Mouse (Mus musculus) frontal cortex, adult 2 months (tissue): ENCODE data around the gene Tmem223. TPM values are rescaled to one million over a fixed set of nuclear protein-coding genes. Genes with fewer than 3 reads are reported as not detected.
A peak's percentile ranks its signal among the peaks of the same experiment; 100 is the strongest.
"Not testable (repeated sequence)": the region's sequence is repeated elsewhere in the genome, so short reads cannot be mapped to it uniquely, and the experiment has no call there.

ENCODE experiments used
- DNase-seq, 2 experiments: peaks; one replicate each; pipeline ENCODE4 v3.0.0; 2022; ENCODE audit warnings: low spot score in 1 of 2; ENCODE audit errors: extremely low spot score in 1 of 2
- polyA plus RNA-seq: library from polyadenylated mRNA; depleted of rRNA; stranded (reverse); fragments of >200 nt; gene quantifications from 2 replicates; pipeline ENCODE4 v1.2.3, GENCODE M21; 2012; rRNA removed

The Tmem223 gene
- polyA plus RNA-seq: 124 and 140 TPM in 2 replicates

DNA sequence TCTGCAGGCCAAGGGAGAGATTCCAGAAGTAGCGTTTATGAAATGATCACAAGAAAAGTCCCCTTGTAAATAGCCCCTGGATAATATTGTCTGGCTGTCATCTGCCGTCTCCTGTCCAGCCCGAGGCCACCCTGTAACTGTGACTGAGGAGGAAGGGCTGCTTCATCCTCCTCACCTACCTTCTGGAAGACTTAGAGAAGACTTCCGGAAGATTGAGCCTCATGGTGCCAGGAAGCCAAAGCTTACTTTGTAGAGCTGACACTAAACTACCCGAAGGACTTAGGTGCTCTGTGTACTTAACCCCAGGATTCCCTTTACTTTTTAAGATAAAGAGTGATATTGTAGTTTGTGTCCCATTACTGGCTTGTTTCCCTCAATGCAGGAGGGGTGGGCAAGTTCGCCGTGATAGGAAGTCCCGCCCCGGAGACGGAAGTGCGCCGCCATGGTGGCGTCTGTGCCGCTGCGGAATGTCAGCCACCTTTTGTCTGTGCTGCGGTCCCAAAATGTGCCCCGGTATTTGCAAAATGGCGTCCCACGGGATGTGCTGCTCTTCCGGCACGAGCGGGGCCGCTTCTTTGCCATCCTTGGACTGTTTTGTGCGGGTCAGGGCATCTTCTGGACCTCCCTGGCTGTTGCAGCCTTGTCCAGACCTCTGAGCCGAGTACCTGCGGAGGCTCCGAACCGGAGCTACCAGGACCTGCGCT lies at the start of gene Tmem223:
Gene Tmem223, plus strand, starts transcription at position 430 of the 704 bp plus-strand sequence.
- DNase-seq: peak; percentile 44 to 86

DNA sequence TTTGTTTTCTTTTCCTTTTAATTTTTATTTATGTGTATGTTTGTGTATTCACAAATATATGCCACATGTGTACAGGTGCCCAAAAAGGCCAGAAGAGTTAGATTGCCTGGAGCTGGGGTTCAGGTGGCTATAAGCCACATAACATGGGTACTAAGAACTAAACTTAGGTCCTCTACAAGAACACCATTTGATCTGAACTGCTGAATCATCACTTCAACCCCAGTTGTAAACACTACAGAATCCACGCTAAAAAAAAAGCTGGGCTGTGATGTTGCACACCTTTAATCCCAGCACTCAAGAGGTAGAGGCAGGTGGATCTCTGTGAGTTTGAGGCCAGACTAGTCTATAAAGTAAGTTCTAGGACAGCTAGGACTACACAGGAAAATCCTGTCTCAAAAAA lies 49.4 kb upstream of the Tmem223 start:
- no peak for DNase-seq

DNA sequence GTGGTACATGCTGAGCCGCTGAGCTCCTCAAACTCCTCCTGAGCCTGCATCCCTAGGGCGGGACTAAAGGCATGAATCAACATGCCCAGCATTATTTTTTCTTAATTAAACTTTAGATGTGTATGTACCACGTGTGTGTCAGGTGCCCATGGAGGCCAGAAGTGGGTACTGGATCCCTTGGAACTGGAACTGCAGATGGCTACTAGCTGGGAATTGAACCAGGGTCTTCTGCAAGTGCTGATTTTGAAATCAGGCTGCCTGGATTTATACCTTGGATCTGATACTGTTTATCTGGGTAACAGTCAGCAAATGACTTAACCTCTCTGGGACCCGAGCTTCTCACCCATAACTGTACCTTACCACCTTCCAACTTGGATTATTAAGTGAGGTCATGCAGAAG lies 48.8 kb upstream of the Tmem223 start:
- no peak for DNase-seq

DNA sequence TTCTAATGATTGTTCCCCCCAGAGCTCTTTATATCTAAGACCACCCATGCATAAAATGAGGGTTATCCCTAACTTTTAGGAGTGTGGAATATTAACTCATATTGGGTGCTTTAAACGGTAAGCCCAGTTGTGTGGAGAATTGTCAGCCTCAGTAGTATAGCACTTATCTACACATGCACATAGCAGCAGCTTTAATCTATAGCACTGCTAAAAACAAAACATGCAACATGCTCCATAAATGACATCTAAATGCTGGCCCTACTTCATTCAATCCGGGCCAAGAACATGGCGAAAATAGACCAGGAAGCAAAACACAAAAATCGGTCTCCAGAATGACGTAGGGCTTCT lies 48.3 kb upstream of the Tmem223 start:
- DNase-seq: no peak

DNA sequence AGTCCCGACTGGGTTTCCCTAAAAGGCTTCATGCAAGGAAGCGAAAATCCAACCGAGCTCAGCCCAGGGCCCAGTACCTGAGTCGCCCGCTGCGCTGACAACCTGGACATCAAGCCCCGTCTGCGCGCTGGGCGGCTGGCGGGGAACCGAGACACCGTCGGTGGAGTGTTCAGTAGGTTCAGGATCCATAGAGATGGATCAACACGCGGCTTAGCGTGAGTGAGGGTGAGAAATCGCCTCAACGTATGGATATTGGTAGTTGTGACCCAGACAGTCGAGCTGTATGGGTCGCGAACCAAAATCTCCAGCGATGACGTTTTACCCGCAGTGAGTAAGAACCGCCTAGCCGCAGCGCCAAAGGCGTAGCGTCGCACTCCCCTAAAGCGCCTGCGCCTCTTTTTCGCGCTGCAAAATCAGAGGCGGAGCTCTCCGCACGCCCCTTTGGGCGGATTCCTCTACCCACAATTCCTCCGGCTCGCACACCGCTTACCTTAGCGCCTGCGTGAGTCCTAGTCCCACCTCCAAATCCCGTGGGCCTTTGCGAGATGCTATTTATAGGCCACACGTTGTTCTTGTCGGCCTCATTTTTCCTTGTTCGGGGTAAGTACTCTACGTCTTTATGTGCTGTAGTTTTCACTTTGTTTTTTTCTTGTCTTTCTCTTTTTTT lies 47.8 kb upstream of the Tmem223 start, which contains the start of gene Slc3a2:
Gene Slc3a2, minus strand, starts transcription at position 463 of the 667 bp plus-strand sequence.
- DNase-seq: peak; percentile 97 to 99

DNA sequence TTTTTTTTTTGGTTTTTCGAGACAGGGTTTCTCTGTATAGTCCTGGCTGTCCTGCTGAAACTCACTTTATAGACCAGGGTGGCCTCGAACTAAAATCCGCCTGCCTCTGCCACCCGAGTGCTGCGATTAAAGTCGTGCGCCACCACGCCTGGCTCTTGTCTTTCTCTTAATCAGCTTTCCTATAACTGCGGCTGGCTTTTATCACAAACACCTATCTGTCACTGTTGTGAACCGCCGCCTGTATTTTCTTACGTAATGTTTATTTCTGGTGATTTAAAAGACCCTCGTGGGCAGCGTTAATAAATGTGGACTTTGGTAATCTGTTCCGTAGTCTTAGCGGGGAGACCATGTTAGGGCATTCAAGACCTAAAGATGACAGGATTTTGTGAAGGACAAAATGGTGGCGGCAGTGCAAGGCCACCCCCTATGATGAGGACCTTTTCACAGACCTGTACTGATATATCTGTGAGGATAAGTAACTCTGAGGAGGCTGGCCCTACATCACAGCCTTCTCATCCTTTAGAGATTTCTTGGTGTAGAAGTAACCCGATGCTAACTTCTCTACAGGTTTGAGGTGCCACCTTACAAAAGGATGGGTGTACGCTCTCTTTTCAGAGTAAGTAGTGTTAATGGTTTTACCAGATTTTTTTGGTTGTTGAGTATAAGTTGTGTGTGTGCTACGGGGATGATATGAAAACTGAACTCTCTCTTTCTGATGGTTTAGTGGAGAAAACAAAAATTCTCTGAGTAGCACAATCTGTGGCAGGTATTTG lies 47.0 kb upstream of the Tmem223 start:
- peak in 1 of 2 experiments; percentile 26 for DNase-seq

DNA sequence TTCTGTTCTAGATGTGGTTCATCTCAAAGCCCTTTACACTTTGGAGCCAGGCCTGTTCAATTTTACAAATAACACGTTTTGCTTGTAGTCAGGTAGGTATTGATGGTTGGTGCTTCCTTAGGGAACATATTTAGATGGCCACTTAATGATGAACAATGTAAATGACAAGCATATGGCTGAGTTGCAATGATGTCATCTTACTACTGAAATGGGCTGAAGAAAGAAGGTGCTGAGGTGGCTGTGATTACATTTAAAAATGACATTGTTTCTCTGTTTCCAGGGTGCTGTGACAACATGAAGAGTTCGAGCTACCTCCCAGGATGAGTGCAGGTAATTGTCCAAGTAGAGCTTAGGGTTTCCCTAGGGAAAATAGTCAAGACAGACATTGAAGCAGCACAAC lies 46.4 kb upstream of the Tmem223 start:
- no peak for DNase-seq

DNA sequence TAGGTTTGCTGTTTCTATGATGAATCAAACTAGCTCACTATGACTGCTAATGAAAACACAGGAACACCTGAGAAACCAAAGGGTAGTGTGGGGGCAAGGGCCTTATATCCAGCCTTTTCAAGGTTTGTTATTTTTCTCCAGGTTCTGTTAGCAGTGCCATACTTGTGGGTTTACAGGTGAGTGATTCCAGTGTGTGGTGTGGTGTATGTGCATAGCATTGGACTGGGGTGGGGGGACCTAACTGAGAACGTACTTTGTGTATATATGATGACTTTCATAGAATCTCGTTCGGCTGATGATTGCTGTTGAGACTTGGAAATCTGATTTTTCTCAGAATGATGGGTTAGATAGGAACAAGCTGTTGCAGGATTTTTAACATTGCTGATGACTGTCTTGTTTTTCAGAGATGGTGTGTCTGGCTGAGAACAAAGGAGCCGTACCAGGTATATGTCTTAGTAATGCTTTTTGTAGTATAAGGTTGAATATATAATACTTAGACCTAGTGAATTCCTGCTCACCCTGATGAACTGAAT lies 45.6 kb upstream of the Tmem223 start:
- DNase-seq: no peak

DNA sequence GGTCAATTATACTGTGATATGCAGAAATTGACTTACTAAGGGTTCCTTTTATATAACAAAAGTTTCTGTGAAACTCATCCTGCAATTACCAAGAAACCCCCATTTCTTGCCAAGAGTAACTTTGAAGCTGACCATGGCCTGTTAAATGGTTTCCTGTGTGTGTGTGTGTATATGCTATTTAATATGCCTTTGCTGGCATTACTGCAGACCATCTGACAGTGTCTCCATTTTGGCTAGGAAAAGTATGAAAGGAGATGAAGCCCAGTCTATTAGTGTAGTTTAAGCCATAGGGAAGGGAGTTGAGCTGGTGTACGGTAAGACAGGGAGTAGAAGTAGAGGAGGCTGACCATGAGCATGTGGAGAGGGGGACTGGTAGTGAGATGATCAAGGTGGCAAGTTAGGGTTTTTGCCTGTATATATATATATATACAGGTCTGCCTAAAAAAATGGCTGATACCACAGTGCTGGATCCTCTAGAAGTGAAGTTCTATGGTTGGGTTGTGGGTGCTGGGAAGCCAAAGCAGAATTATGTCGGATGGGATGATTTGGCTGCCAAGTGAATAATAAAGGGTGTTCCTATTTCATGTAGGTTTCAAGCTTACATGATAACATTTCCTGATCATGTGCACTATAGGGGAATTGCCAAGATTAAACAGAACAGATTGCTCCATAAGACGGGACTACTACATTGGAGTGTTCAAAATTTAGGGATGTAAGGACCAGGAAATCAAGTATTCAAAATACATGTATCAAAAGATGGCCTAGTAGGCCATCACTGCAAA lies 44.0 kb upstream of the Tmem223 start:
- DNase-seq: no peak

DNA sequence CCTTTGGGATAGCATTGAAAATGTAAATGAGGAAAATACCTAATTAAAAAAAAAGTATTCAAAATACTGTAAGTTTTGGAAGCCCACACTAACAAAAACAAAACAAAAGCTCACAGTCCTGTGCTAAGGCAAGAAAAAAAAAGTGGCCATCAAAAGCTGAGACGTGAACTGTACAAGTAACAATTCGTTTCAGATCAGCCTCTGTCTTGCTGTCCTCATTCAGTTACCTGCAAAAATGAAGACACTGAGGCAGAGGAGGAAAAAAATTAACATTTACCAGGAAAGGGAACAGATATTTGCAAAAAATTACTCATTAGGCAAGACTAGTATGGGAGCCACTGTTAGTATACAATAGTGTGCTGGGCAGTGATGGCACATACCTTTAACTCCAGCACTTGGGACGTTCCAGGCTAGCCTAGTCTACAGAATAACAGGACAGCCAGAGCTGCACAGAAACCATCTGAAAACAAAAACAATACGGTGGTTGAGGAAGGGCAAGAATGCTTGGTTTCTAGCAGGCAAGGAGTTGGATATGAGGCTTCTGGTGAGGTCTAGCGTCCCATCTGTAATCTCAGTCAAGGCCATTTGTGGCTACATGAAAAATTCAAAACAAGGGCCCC lies 43.2 kb upstream of the Tmem223 start:
- DNase-seq: no peak

DNA sequence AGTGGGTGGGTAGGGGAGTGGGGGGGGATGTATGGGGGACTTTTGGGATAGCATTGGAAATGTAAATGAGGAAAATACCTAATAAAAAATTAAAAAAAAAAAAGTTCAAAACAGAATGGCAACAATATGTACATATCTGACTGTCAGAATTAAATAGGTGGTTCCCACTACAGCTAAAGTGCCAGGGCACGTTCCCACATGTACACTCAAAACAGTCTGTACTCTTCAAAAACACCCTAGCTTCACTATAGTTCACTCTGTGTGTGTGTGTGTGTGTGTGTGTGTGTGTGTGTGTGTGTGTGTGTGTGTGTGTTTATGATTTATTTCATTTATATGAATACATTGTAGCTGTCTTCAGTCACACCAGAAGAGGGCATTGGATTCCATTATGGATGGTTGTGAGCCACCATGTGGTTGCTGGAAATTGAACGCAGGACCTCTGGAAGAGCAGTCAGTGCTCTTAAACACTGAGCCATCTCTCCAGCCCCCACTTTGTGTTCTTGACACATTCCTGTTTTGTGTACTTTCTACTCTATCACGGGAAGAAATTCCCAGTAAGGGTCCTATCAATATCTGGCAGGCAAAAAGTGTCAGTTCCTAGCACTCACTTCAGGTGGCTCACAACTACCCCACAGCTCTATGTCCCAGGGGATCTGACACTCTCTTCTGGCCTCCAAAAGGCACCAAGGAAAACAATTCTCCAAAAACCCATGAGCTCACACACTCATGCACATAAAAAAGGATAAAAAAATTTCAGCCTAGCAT lies 42.3 kb upstream of the Tmem223 start:
- not testable (repeated sequence) for DNase-seq

DNA sequence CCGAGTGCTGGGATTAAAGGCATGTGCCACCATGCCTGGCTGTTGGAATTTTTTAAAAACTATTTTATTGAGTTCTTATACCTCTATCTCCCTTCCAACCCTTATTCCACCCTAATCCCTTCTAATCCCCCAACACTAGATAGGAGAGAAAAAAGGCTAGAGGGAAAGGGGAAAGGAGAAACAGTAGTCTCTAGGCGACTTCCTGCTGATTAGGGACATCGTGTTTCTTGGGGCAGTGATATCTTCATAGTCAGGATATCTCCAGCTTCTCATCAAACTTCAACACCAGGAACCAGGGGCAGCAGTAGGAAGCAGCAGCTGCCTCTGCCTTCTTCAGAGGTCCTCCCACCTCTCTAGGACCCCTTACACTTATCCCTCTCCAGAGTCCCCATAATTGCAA lies 36.5 kb upstream of the Tmem223 start:
- DNase-seq: no peak

DNA sequence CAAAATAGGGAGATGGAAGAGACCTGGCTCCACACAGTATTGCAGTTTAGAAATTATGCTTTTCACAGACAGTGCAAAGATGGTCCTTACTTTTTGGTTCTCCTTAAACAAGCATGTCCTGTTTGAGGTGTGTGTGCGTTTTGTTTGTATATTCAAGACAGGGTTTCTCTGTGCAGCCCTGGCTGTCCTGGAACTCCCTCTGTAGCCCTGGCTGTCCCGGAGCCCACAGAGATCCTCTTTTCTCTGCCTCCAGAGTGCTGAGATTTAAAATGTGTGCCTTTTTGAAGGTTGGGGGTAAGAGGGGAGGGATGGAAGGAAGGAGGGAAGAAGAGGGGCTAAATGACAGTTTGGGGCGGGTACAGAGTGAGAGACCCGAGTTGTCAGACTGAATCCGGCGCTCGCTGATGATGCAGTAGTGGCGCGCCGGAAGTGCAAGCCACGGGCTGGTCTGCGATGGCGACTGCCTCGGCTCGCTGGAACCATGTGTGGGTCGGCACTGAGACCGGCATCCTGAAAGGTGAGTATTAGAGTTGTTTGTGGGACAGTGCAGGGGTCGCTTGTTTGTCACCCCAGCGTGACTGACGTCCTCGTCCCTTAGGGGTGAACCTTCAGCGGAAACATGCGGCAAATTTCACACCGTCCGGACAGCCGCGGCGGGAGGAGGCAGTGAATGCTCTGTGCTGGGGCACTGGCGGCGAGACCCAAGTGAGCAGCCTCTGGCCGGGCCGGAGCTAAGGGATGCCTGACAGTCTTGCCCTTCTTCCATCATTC lies 35.2 kb upstream of the Tmem223 start, which contains the start of gene Wdr74:
Gene Wdr74, plus strand, starts transcription at position 439 of the 771 bp plus-strand sequence.
- peak; percentile 80 to 93 for DNase-seq

DNA sequence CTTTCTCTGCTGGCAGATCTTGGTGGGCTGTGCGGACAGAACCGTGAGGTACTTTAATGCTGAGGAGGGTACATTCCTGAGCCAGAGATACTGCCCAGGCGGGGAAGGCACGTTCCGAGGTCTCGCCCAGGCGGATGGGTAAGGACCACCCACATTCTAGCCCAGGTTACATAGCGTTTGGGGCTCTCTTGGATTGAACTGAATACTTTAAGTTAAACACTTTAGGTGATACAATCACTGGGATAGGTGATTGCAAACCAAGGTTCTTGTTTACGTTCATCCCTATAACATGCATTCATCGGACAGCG lies 34.7 kb upstream of the Tmem223 start:
- DNase-seq: no peak

DNA sequence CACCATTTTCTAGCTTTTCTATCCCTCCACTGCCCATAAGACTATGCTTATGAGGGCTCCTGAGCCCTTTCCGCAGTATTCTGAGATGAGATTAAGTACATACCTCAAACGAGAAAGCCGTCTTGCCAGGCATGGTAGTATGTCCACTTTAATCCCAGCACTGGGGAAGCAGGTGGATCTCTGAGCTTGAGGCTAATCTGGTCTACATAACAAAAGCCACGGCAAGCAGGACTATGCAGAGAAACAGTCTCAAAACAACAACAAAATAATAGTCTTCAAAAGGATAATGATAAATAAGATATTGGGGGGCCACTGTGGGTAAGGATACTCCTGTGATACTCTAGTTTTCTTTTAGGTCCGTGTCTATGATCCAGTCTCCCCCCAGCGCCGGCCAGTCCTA lies 31.9 kb upstream of the Tmem223 start:
- no peak for DNase-seq

DNA sequence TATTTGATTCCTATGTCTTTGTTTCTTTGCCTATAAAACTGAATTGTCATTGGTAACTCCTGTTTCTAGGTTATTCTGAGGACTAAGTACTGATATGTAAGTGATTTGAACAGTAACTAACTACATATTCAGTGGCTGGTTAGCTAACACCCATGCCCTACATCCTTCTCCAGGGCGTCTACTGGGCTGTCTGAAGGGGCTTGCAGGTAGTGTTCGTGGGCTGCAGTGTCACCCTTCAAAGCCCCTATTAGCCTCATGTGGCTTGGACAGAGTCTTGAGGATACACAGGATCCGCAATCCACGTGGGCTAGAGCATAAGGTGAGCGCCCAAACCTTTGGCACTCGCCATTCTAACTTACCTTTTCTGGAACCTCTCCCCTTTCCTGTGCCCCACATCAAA lies 31.1 kb upstream of the Tmem223 start:
- no peak for DNase-seq

DNA sequence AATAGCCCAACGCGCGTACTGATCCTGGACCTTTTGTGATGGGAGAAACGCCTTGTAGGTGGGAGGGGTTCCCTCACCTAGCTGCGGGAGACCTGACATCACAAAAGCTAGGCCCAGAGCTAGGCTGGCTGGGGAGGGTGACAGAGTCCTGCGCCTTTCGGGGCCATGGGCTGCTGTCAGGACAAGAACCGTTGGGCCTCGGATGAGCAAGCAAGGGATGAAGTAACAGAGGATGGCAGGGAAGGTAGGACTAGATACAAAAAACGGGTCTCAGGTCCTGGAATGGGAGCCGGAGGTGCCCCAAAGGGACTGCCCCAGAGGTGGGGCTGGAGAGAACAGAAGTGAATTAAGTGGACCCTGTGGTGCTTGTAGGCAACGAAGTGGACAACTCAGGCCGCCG lies 30.2 kb upstream of the Tmem223 start, which contains the start of gene 1700092M07Rik:
Gene 1700092M07Rik, plus strand, starts transcription at position 116 of the 400 bp plus-strand sequence.
- no peak for DNase-seq

DNA sequence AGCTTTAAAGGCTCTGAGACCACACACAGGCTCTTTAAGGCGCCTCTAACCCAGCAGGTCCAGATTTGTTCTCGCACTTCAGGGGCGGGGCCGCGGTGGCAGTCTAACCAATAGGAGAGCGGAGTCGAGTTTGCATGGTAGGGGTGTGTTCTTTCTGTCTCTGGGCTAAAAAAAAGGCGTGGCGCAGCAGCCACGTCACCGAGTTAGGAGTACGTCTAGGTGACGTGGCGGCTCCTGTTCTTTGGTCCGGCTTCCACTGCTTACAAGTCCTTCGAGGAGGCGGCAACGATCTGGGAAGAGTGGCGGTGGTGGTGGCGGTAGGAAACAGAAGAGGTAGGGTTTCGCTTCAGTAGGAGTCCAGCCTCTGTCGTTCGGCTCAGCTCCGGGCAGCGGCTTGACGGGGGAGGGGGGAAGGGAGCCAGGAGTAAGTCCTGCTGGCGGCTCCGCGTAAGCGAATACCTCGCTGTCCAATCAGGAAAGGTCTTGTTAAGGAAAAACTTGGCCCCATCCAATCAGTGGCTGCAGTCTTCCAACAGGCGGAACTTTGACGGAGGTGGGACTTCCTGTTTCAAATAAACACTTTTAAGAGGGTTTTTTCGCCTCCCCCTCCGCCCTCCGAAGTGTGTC lies 29.4 kb upstream of the Tmem223 start, which contains the start of gene Stx5a:
Gene Stx5a, plus strand, starts transcription at position 171 of the 627 bp plus-strand sequence.
- DNase-seq: peak; percentile 94 to 97
